Mouse (Mus musculus): ENCODE measurements around the gene Arhgef12.

- TF ChIP-seq CTCF (IDR thresholded peaks at IDR 0.05; ENCODE audit: insufficient read depth, low read depth, low read length): no peak
- TF ChIP-seq POLR2A (IDR thresholded peaks at IDR 0.05; ENCODE audit: insufficient read depth, low read depth, low read length): no peak
Observed at GRCm38 (mm10) chr9:43034273-43034672, 72.8 kb downstream of the Arhgef12 start.
